Mouse (Mus musculus): Measurements from ENCODE around the gene H2-DMb2. TPM values are rescaled to one million over a fixed set of nuclear protein-coding genes. Genes with fewer than 3 reads are reported as not detected.

H2-DMb2 gene
- total and polyA plus RNA-seq, 2 experiments from 2014 or later = 0.38 TPM; not detected in 1

DNA sequence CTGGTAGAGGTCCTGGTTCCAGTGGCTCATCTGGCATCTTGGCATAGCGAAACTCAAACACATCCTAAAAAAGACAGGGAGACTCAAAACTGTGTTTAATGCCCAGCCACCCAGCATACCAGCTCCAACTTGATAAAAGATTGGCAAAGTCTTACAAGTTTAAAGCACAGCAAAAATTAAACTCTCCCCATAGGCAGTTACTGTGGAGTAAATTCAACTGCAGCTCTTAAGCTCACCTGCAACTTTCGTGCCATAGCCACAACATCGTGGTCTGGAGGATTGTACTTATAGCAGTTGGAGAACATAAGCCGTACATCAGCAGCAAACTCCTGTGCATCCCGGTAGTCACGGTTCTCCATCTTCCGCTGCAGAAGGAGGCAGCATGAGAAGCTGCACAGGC is 29.0 kb upstream of the H2-DMb2 start:
- 88% methylated on average over 7 of the region's 7 CpGs for whole genome bisulfite sequencing
- DNase-seq (ENCODE audit: low spot score) (no peak), ATAC-seq (ENCODE audit: insufficient read depth, low read depth) (no peak)
- no peak for TF ChIP-seq CTCF (IDR thresholded peaks at IDR 0.05; ENCODE audit: low read depth)
- no peak for TF ChIP-seq EP300 (IDR thresholded peaks at IDR 0.05; ENCODE audit: low read depth)
- Histone ChIP-seq H3K4me1 (ENCODE audit: control insufficient read depth, insufficient read depth) (peaks cover 9% of the 10 kb centered on the region; the same call in 1 of the 2 replicates), H3K4me2 (ENCODE audit: low read depth, low read length) (no peak overlapping the region), H3K36me3 (replicated peaks; ENCODE audit: control insufficient read depth, insufficient read depth, low read length) (peaks cover 88% of the 10 kb centered on the region), H3K27me3 (ENCODE audit: control insufficient read depth, insufficient read depth, low read length) (no peaks in the 10 kb centered on the region), H3K4me3 (ENCODE audit: low read depth, low read length) (no peak overlapping the region), H3K9ac (replicated peaks; ENCODE audit: low read depth, low read length) (no peak overlapping the region), H3K27ac (ENCODE audit: low read depth) (no peak overlapping the region), H3K9me3 (replicated peaks; ENCODE audit: control insufficient read depth, low read length) (no peaks in the 10 kb centered on the region)

- peak overlapping the region; percentile 86 for H3K9ac ChIP-seq (replicated peaks; ENCODE audit: low read depth, low read length)
- H3K4me3 ChIP-seq (ENCODE audit: low read depth, low read length) = peak overlapping the region; percentile 95
- H3K36me3 ChIP-seq (replicated peaks; ENCODE audit: control insufficient read depth, insufficient read depth, low read length) = peaks cover 64% of the 10 kb centered on the region
- ATAC-seq (ENCODE audit: insufficient read depth, low read depth) (no peak), DNase-seq (ENCODE audit: low spot score) (no peak)
- WGBS = 23% methylated on average over 7 of the region's 7 CpGs
- TF ChIP-seq EP300 (IDR thresholded peaks at IDR 0.05; ENCODE audit: low read depth) (no peak), CTCF (IDR thresholded peaks at IDR 0.05; ENCODE audit: low read depth) (no peak)
- H3K27me3 ChIP-seq (ENCODE audit: control insufficient read depth, insufficient read depth, low read length) = no peaks in the 10 kb centered on the region
- peak overlapping the region; percentile 82 for H3K4me2 ChIP-seq (ENCODE audit: low read depth, low read length)
- H3K9me3 ChIP-seq (replicated peaks; ENCODE audit: control insufficient read depth, low read length) = no peaks in the 10 kb centered on the region
- H3K4me1 ChIP-seq (ENCODE audit: control insufficient read depth, insufficient read depth) = peaks cover 9% of the 10 kb centered on the region; the same call in 1 of the 2 replicates
- H3K27ac ChIP-seq (ENCODE audit: low read depth) = 0 out of 2 replicates have a peak overlapping the region, but pooled peaks have one; percentile 11
These were observed 26.3 kb upstream of the H2-DMb2 start for GRCm38 (mm10) chr17:34116736-34117370.

GRCm38 (mm10) chr17:34117421-34118112 is 25.5 kb upstream of the H2-DMb2 start:
- peak overlapping the region; percentile 82 for H3K4me2 ChIP-seq (ENCODE audit: low read depth, low read length)
- no peaks in the 10 kb centered on the region for H3K9me3 ChIP-seq (replicated peaks; ENCODE audit: control insufficient read depth, low read length)
- under 1% methylated on average over 5 of the region's 5 CpGs for WGBS
- peak; percentile 51 for DNase-seq (ENCODE audit: low spot score)
- ATAC-seq (ENCODE audit: insufficient read depth, low read depth) = no peak
- peaks cover 9% of the 10 kb centered on the region; the same call in 1 of the 2 replicates for H3K4me1 ChIP-seq (ENCODE audit: control insufficient read depth, insufficient read depth)
- H3K27ac ChIP-seq (ENCODE audit: low read depth) = 0 out of 2 replicates have a peak overlapping the region, but pooled peaks have one; percentile 77
- peak overlapping the region; percentile 86 for H3K9ac ChIP-seq (replicated peaks; ENCODE audit: low read depth, low read length)
- TF ChIP-seq EP300 (IDR thresholded peaks at IDR 0.05; ENCODE audit: low read depth) (no peak), CTCF (IDR thresholded peaks at IDR 0.05; ENCODE audit: low read depth) (no peak)
- H3K36me3 ChIP-seq (replicated peaks; ENCODE audit: control insufficient read depth, insufficient read depth, low read length) = peaks cover 57% of the 10 kb centered on the region
- H3K27me3 ChIP-seq (ENCODE audit: control insufficient read depth, insufficient read depth, low read length) = no peaks in the 10 kb centered on the region
- H3K4me3 ChIP-seq (ENCODE audit: low read depth, low read length) = peak overlapping the region; percentile 95

- H3K9ac ChIP-seq (replicated peaks; ENCODE audit: low read depth, low read length) = peak overlapping the region; percentile 86
- DNase-seq (ENCODE audit: low spot score) = no peak
- peaks cover 49% of the 10 kb centered on the region for H3K36me3 ChIP-seq (replicated peaks; ENCODE audit: control insufficient read depth, insufficient read depth, low read length)
- ATAC-seq (ENCODE audit: insufficient read depth, low read depth) = no peak
- TF ChIP-seq CTCF (IDR thresholded peaks at IDR 0.05; ENCODE audit: low read depth) = no peak
- no peak for TF ChIP-seq EP300 (IDR thresholded peaks at IDR 0.05; ENCODE audit: low read depth)
- peaks cover 9% of the 10 kb centered on the region; the same call in 1 of the 2 replicates for H3K4me1 ChIP-seq (ENCODE audit: control insufficient read depth, insufficient read depth)
- no peaks in the 10 kb centered on the region for H3K9me3 ChIP-seq (replicated peaks; ENCODE audit: control insufficient read depth, low read length)
- WGBS = 1% methylated on average over 66 of the region's 67 CpGs
- peak overlapping the region; percentile 95 for H3K4me3 ChIP-seq (ENCODE audit: low read depth, low read length)
- no peaks in the 10 kb centered on the region for H3K27me3 ChIP-seq (ENCODE audit: control insufficient read depth, insufficient read depth, low read length)
- peak overlapping the region; percentile 77 for H3K27ac ChIP-seq (ENCODE audit: low read depth)
- H3K4me2 ChIP-seq (ENCODE audit: low read depth, low read length) = peak overlapping the region; percentile 82
These were observed 24.8 kb upstream of the H2-DMb2 start for GRCm38 (mm10) chr17:34118113-34118872.

DNA sequence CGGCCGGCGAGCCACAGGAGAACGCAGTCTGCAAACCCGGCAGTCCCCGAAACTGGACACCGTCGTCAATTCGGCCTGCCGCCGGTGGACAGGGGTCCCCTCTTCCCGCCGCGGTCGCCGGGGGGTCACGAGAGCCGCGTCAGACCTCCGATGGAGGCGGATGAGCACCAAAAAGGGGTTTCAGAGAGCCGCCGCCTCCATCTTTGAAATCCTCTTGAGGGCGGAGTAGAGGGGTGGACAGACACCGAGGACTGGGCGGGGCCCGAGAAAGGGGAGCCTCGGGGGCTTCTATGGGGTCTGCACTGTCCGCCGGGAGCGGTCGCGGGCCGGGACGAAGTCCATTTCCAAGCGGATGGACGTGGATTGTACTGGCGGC is 24.2 kb upstream of the H2-DMb2 start:
- Histone ChIP-seq H3K4me1 (ENCODE audit: control insufficient read depth, insufficient read depth) (peaks cover 9% of the 10 kb centered on the region; the same call in 1 of the 2 replicates), H3K36me3 (replicated peaks; ENCODE audit: control insufficient read depth, insufficient read depth, low read length) (peaks cover 44% of the 10 kb centered on the region), H3K9me3 (replicated peaks; ENCODE audit: control insufficient read depth, low read length) (no peaks in the 10 kb centered on the region), H3K27me3 (ENCODE audit: control insufficient read depth, insufficient read depth, low read length) (no peaks in the 10 kb centered on the region), H3K9ac (replicated peaks; ENCODE audit: low read depth, low read length) (peak overlapping the region; percentile 86), H3K27ac (ENCODE audit: low read depth) (peak overlapping the region; percentile 77), H3K4me3 (ENCODE audit: low read depth, low read length) (peak overlapping the region; percentile 95), H3K4me2 (ENCODE audit: low read depth, low read length) (peak overlapping the region; percentile 82)
- 2% methylated on average over 38 of the region's 38 CpGs for WGBS
- TF ChIP-seq CTCF (IDR thresholded peaks at IDR 0.05; ENCODE audit: low read depth) = no peak
- TF ChIP-seq EP300 (IDR thresholded peaks at IDR 0.05; ENCODE audit: low read depth) = no peak
- ATAC-seq (ENCODE audit: insufficient read depth, low read depth) (peak; percentile 18), DNase-seq (ENCODE audit: low spot score) (no peak)

Measured in heart, postnatal 0 days (tissue).